8 mouse cellular contexts compared by ENCODE assay signal in the genomic region with DNA sequence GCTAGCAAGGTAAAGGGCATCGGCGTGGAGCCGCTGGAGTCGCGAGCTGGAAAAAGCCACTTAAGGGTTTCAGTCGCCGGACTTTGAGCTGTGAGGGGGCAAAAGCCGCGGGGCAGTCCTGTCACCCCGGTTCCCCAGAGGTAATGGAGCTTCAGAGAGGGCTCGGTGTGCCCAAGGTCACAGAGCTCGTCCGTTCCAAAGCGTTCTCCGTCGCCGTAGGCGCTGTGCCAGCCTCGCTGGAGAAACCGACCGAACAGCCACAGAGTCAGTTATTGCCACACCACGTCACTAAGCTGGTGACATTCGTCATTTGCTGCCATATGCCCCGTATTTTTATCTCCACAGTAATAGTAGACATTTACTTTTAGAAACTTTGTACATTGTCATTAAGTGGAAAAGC. TPM values are rescaled to one million over a fixed set of nuclear protein-coding genes. Genes with fewer than 3 reads are reported as not detected.
DNase-seq lines count a peak whose midpoint lies in the region; ATAC-seq and TF ChIP-seq lines count a peak whose summit lies in the region.

No protein-coding gene starts in this region.

- TF ChIP-seq POLR2A in ES-Bruce4 (IDR thresholded peaks at IDR 0.05; ENCODE audit: insufficient read depth, low read length), result no peak
- TF ChIP-seq POLR2A in limb, embryonic 14.5 days (IDR thresholded peaks at IDR 0.05; ENCODE audit: borderline replicate concordance, extremely low read depth, insufficient read depth, insufficient read length), result no peak

- TF ChIP-seq EP300 in ES-Bruce4 (IDR thresholded peaks at IDR 0.05; ENCODE audit: insufficient read depth, low read depth, low read length), result no peak

- H3K27me3 ChIP-seq in ES-Bruce4 (ENCODE audit: control insufficient read depth, insufficient read depth, low read length, poor library complexity, severe bottlenecking), result no peaks in the 10 kb centered on the region
- no peaks in the 10 kb centered on the region for H3K27me3 ChIP-seq in embryonic facial prominence, embryonic 10.5 days (replicated peaks; ENCODE audit: low read depth, poor library complexity, severe bottlenecking)
- H3K27me3 ChIP-seq in intestine, embryonic 15.5 days (replicated peaks), result no peaks in the 10 kb centered on the region
- no peaks in the 10 kb centered on the region for H3K27me3 ChIP-seq in limb, embryonic 14.5 days (ENCODE audit: control insufficient read depth, insufficient read depth, low read length)
- H3K27me3 ChIP-seq in midbrain, embryonic 13.5 days, result no peaks in the 10 kb centered on the region

- H3K4me2 ChIP-seq in intestine, embryonic 15.5 days (replicated peaks), result peak overlapping the region; percentile 56
- peak overlapping the region; percentile 66 for H3K4me2 ChIP-seq in limb, embryonic 14.5 days (replicated peaks; ENCODE audit: low read depth, low read length, severe bottlenecking)
- H3K4me2 ChIP-seq in midbrain, embryonic 13.5 days (replicated peaks), result peak overlapping the region; percentile 56

- TF ChIP-seq CTCF in ES-Bruce4 (IDR thresholded peaks at IDR 0.05; ENCODE audit: low read depth, low read length), result no peak

- H3K36me3 ChIP-seq in ES-Bruce4 (ENCODE audit: control insufficient read depth, insufficient read depth, low read length, poor library complexity, severe bottlenecking), result peaks cover 5% of the 10 kb centered on the region
- no peaks in the 10 kb centered on the region; the same call in 1 of the 2 replicates for H3K36me3 ChIP-seq in embryonic facial prominence, embryonic 10.5 days (replicated peaks)
- no peaks in the 10 kb centered on the region for H3K36me3 ChIP-seq in intestine, embryonic 15.5 days
- H3K36me3 ChIP-seq in limb, embryonic 14.5 days (ENCODE audit: control insufficient read depth, insufficient read depth, low read length), result peaks cover 7% of the 10 kb centered on the region; the same call in 1 of the 2 replicates
- H3K36me3 ChIP-seq in midbrain, embryonic 13.5 days, result 0 out of 2 replicates have a peak, but pooled peaks cover 2% of the 10 kb centered on the region

- peak; percentile 76 for ATAC-seq in granulocyte monocyte progenitor cell, adult 5-6 weeks (replicated peaks; ENCODE audit: poor library complexity, severe bottlenecking)
- peak; percentile 73 for ATAC-seq in intestine, embryonic 15.5 days
- peak; percentile 38 for ATAC-seq in limb, embryonic 14.5 days (ENCODE audit: low FRiP score, low read depth)
- peak; percentile 69 for ATAC-seq in midbrain, embryonic 13.5 days

- no peaks in the 10 kb centered on the region for H3K4me1 ChIP-seq in ES-Bruce4 (ENCODE audit: control insufficient read depth, insufficient read depth, low read length)
- H3K4me1 ChIP-seq in embryonic facial prominence, embryonic 10.5 days, result peaks cover 17% of the 10 kb centered on the region
- H3K4me1 ChIP-seq in intestine, embryonic 15.5 days (replicated peaks), result peaks cover 12% of the 10 kb centered on the region
- peaks cover 8% of the 10 kb centered on the region; the same call in 1 of the 2 replicates for H3K4me1 ChIP-seq in limb, embryonic 14.5 days (ENCODE audit: control insufficient read depth, insufficient read depth, low read length)
- H3K4me1 ChIP-seq in midbrain, embryonic 13.5 days (replicated peaks), result peaks cover 19% of the 10 kb centered on the region

- no peaks in the 10 kb centered on the region for H3K9me3 ChIP-seq in ES-Bruce4 (replicated peaks; ENCODE audit: control insufficient read depth, insufficient read depth, low read length, poor library complexity, severe bottlenecking)
- no peaks in the 10 kb centered on the region for H3K9me3 ChIP-seq in embryonic facial prominence, embryonic 10.5 days
- H3K9me3 ChIP-seq in intestine, embryonic 15.5 days, result no peaks in the 10 kb centered on the region
- no peaks in the 10 kb centered on the region for H3K9me3 ChIP-seq in limb, embryonic 14.5 days (ENCODE audit: control insufficient read depth, low read length)
- H3K9me3 ChIP-seq in midbrain, embryonic 13.5 days, result no peaks in the 10 kb centered on the region

- H3K27ac ChIP-seq in ES-Bruce4 (ENCODE audit: insufficient read depth, low read length), result no peak overlapping the region
- peak overlapping the region; percentile 93 for H3K27ac ChIP-seq in embryonic facial prominence, embryonic 10.5 days (replicated peaks)
- peak overlapping the region; percentile 92 for H3K27ac ChIP-seq in intestine, embryonic 15.5 days
- peak overlapping the region; percentile 91 for H3K27ac ChIP-seq in limb, embryonic 14.5 days (replicated peaks; ENCODE audit: low read depth, low read length)
- peak overlapping the region; percentile 89 for H3K27ac ChIP-seq in midbrain, embryonic 13.5 days

- under 1% methylated on average over 24 of the region's 24 CpGs for WGBS in embryonic facial prominence, embryonic 10.5 days
- under 1% methylated on average over 24 of the region's 24 CpGs for WGBS in intestine, embryonic 15.5 days
- under 1% methylated on average over 24 of the region's 24 CpGs for WGBS in limb, embryonic 14.5 days
- under 1% methylated on average over 24 of the region's 24 CpGs for WGBS in midbrain, embryonic 13.5 days

- H3K4me3 ChIP-seq in ES-Bruce4 (ENCODE audit: low read depth, low read length), result peak overlapping the region; percentile 83
- peak overlapping the region; percentile 91 for H3K4me3 ChIP-seq in embryonic facial prominence, embryonic 10.5 days
- peak overlapping the region; percentile 98 for H3K4me3 ChIP-seq in intestine, embryonic 15.5 days (replicated peaks)
- peak overlapping the region; percentile 94 for H3K4me3 ChIP-seq in limb, embryonic 14.5 days (replicated peaks; ENCODE audit: low read length)
- H3K4me3 ChIP-seq in midbrain, embryonic 13.5 days (replicated peaks), result peak overlapping the region; percentile 85

- peak; percentile 91 for DNase-seq in adrenal gland, postnatal 10 days
- no peak for DNase-seq in embryonic facial prominence, embryonic 10.5 days (ENCODE audit: low spot score)
- peak; percentile 24 for DNase-seq in limb, embryonic 14.5 days (ENCODE audit: low spot score)
- DNase-seq in thymus, postnatal 4 days, result peak; percentile 72

- H3K9ac ChIP-seq in ES-Bruce4 (ENCODE audit: low read depth, poor library complexity, severe bottlenecking), result peak overlapping the region; percentile 98
- peak overlapping the region; percentile 98 for H3K9ac ChIP-seq in intestine, embryonic 15.5 days
- peak overlapping the region; percentile 93 for H3K9ac ChIP-seq in limb, embryonic 14.5 days (ENCODE audit: low read depth, low read length, severe bottlenecking)
- peak overlapping the region; percentile 94 for H3K9ac ChIP-seq in midbrain, embryonic 13.5 days (replicated peaks)

RNA-seq across cellular contexts. Expression of a gene that starts 0.4 kb away (rescaled TPM):
- 65.2 and 75.8 TPM in 2 replicates for polyA plus RNA-seq in ES-Bruce4 (2011; ENCODE audit: insufficient read depth, insufficient read length, low read depth, missing spikeins)
- total RNA-seq in adrenal gland, postnatal 10 days (2021), result 100 to 1,000 TPM; 101 to 127 TPM
- polyA plus RNA-seq in embryonic facial prominence, embryonic 10.5 days (2016; fragmentation: Nextera tagmentation; extraction: Ambion mirVana), result 193 and 200 TPM in 2 replicates
- 45.7 and 48.0 TPM in 2 replicates for total RNA-seq in granulocyte monocyte progenitor cell, adult 5-6 weeks (2014; fragmentation: Nextera tagmentation)
- total RNA-seq in granulocyte monocyte progenitor cell, adult 5-6 weeks (2017), result 46.1 and 72.3 TPM in 2 replicates
- 89.8 and 94.6 TPM in 2 replicates for polyA plus RNA-seq in intestine, embryonic 15.5 days (2015; fragmentation: Nextera tagmentation; extraction: Ambion mirVana)
- 55.0 and 55.2 TPM in 2 replicates for polyA plus RNA-seq in limb, embryonic 14.5 days (2012; rRNA removed)
- 83.6 and 84.3 TPM in 2 replicates for polyA plus RNA-seq in limb, embryonic 14.5 days (2014; fragmentation: Nextera tagmentation; extraction: Ambion mirVana)
- 202 and 203 TPM in 2 replicates for polyA plus RNA-seq in midbrain, embryonic 13.5 days (2015; fragmentation: Nextera tagmentation; extraction: Ambion mirVana)

RNA-seq across cellular contexts. Expression of a gene that starts 0.5 kb away (rescaled TPM):
- polyA plus RNA-seq in ES-Bruce4 (2011; ENCODE audit: insufficient read depth, insufficient read length, low read depth, missing spikeins), result 36.0 and 47.5 TPM in 2 replicates
- total RNA-seq in adrenal gland, postnatal 10 days (2021), result 100 to 1,000 TPM; 270 to 345 TPM
- 48.1 and 49.6 TPM in 2 replicates for polyA plus RNA-seq in embryonic facial prominence, embryonic 10.5 days (2016; fragmentation: Nextera tagmentation; extraction: Ambion mirVana)
- 49.5 and 54.4 TPM in 2 replicates for total RNA-seq in granulocyte monocyte progenitor cell, adult 5-6 weeks (2014; fragmentation: Nextera tagmentation)
- total RNA-seq in granulocyte monocyte progenitor cell, adult 5-6 weeks (2017), result 46.6 and 57.4 TPM in 2 replicates
- 97.5 and 110 TPM in 2 replicates for polyA plus RNA-seq in intestine, embryonic 15.5 days (2015; fragmentation: Nextera tagmentation; extraction: Ambion mirVana)
- polyA plus RNA-seq in limb, embryonic 14.5 days (2012; rRNA removed), result 84.5 and 88.1 TPM in 2 replicates
- 72.4 and 86.0 TPM in 2 replicates for polyA plus RNA-seq in limb, embryonic 14.5 days (2014; fragmentation: Nextera tagmentation; extraction: Ambion mirVana)
- 56.1 and 61.6 TPM in 2 replicates for polyA plus RNA-seq in midbrain, embryonic 13.5 days (2015; fragmentation: Nextera tagmentation; extraction: Ambion mirVana)

RNA-seq across cellular contexts. Expression of a gene that starts 18.6 kb away (rescaled TPM):
- polyA plus RNA-seq in ES-Bruce4 (2011; ENCODE audit: insufficient read depth, insufficient read length, low read depth, missing spikeins), result 134 and 150 TPM in 2 replicates
- 10 to 100 TPM; 56.7 to 64.3 TPM for total RNA-seq in adrenal gland, postnatal 10 days (2021)
- 180 and 184 TPM in 2 replicates for polyA plus RNA-seq in embryonic facial prominence, embryonic 10.5 days (2016; fragmentation: Nextera tagmentation; extraction: Ambion mirVana)
- total RNA-seq in granulocyte monocyte progenitor cell, adult 5-6 weeks (2014; fragmentation: Nextera tagmentation), result 57.6 and 75.3 TPM in 2 replicates
- total RNA-seq in granulocyte monocyte progenitor cell, adult 5-6 weeks (2017), result 55.6 and 74.5 TPM in 2 replicates
- polyA plus RNA-seq in intestine, embryonic 15.5 days (2015; fragmentation: Nextera tagmentation; extraction: Ambion mirVana), result 126 and 134 TPM in 2 replicates
- 129 and 135 TPM in 2 replicates for polyA plus RNA-seq in limb, embryonic 14.5 days (2012; rRNA removed)
- 135 and 140 TPM in 2 replicates for polyA plus RNA-seq in limb, embryonic 14.5 days (2014; fragmentation: Nextera tagmentation; extraction: Ambion mirVana)
- 133 and 140 TPM in 2 replicates for polyA plus RNA-seq in midbrain, embryonic 13.5 days (2015; fragmentation: Nextera tagmentation; extraction: Ambion mirVana)

RNA-seq across cellular contexts. Expression of a gene that starts 28.3 kb away (rescaled TPM):
- not detected in 2 replicates for polyA plus RNA-seq in ES-Bruce4 (2011; ENCODE audit: insufficient read depth, insufficient read length, low read depth, missing spikeins)
- total RNA-seq in adrenal gland, postnatal 10 days (2021), result under 1 TPM in 1 of 2 experiments, not detected in 1; 0.96 TPM
- not detected in 2 replicates for polyA plus RNA-seq in embryonic facial prominence, embryonic 10.5 days (2016; fragmentation: Nextera tagmentation; extraction: Ambion mirVana)
- total RNA-seq in granulocyte monocyte progenitor cell, adult 5-6 weeks (2014; fragmentation: Nextera tagmentation), result not detected in 2 replicates
- total RNA-seq in granulocyte monocyte progenitor cell, adult 5-6 weeks (2017), result not detected in 2 replicates
- not detected in 2 replicates for polyA plus RNA-seq in intestine, embryonic 15.5 days (2015; fragmentation: Nextera tagmentation; extraction: Ambion mirVana)
- polyA plus RNA-seq in limb, embryonic 14.5 days (2012; rRNA removed), result 0.45 TPM in 1 of 2 replicates, not detected in the other
- 0.67 TPM in 1 of 2 replicates, not detected in the other for polyA plus RNA-seq in limb, embryonic 14.5 days (2014; fragmentation: Nextera tagmentation; extraction: Ambion mirVana)
- polyA plus RNA-seq in midbrain, embryonic 13.5 days (2015; fragmentation: Nextera tagmentation; extraction: Ambion mirVana), result 0.46 TPM in 1 of 2 replicates, not detected in the other

RNA-seq across cellular contexts. Expression of a gene that starts 37.5 kb away (rescaled TPM):
- 3.9 and 4.4 TPM in 2 replicates for polyA plus RNA-seq in ES-Bruce4 (2011; ENCODE audit: insufficient read depth, insufficient read length, low read depth, missing spikeins)
- 10 to 100 TPM; 26.3 to 26.7 TPM for total RNA-seq in adrenal gland, postnatal 10 days (2021)
- polyA plus RNA-seq in embryonic facial prominence, embryonic 10.5 days (2016; fragmentation: Nextera tagmentation; extraction: Ambion mirVana), result 16.3 and 16.8 TPM in 2 replicates
- total RNA-seq in granulocyte monocyte progenitor cell, adult 5-6 weeks (2014; fragmentation: Nextera tagmentation), result not detected in 2 replicates
- total RNA-seq in granulocyte monocyte progenitor cell, adult 5-6 weeks (2017), result 0.13 and 0.62 TPM in 2 replicates
- 39.4 and 40.3 TPM in 2 replicates for polyA plus RNA-seq in intestine, embryonic 15.5 days (2015; fragmentation: Nextera tagmentation; extraction: Ambion mirVana)
- polyA plus RNA-seq in limb, embryonic 14.5 days (2012; rRNA removed), result 29.1 and 35.8 TPM in 2 replicates
- polyA plus RNA-seq in limb, embryonic 14.5 days (2014; fragmentation: Nextera tagmentation; extraction: Ambion mirVana), result 23.3 and 26.9 TPM in 2 replicates
- 51.2 and 54.5 TPM in 2 replicates for polyA plus RNA-seq in midbrain, embryonic 13.5 days (2015; fragmentation: Nextera tagmentation; extraction: Ambion mirVana)
